Mouse (Mus musculus): ENCODE results near the gene Decr2.

- no peak for TF ChIP-seq POLR2AphosphoS2 (IDR thresholded peaks at IDR 0.05; ENCODE audit: low read depth, low read length)
- TF ChIP-seq CHD1 (IDR thresholded peaks at IDR 0.05; ENCODE audit: low read depth, low read length) = no peak
- no peak for TF ChIP-seq CTCF (conservative IDR thresholded peaks at IDR 0.05 in 1 of 2, IDR thresholded peaks at IDR 0.05 in 1 of 2; ENCODE audit: low read depth in 2 of 2, low read length in 2 of 2)
- TF ChIP-seq POLR2A (IDR thresholded peaks at IDR 0.05; ENCODE audit: low read depth, low read length) = no peak
- TF ChIP-seq NRF1 (IDR thresholded peaks at IDR 0.05; ENCODE audit: low read depth, low read length) = no peak
- no peak for TF ChIP-seq UBTF (IDR thresholded peaks at IDR 0.05; ENCODE audit: low read depth, low read length)
- TF ChIP-seq MAX (IDR thresholded peaks at IDR 0.05; ENCODE audit: low read length) = no peak
- TF ChIP-seq MYC (IDR thresholded peaks at IDR 0.05; ENCODE audit: low read depth, low read length) = no peak
- TF ChIP-seq TCF12 (IDR thresholded peaks at IDR 0.05; ENCODE audit: low read depth, low read length) = no peak
Measured at GRCm38 (mm10) chr17:26054133-26054845, 35.8 kb downstream of the Decr2 start.

All from CH12.LX (cell line).